Mouse (Mus musculus): ENCODE measurements at regions not wholly inside any gene's neighbourhood (a gene's known extent, or its start where the extent isn't known, plus 50 kb on each side); places are given as distances from the start of the nearest gene placed in this dataset.

GRCm38 (mm10) chr16:50846505-50846904, 255.6 kb upstream of the Ccdc54 start:
- Histone ChIP-seq H3K4me2 (ENCODE audit: low read depth, low read length, poor library complexity, severe bottlenecking) (no peak overlapping the region), H3K36me3 (ENCODE audit: insufficient read depth, low read length) (no peaks in the 10 kb centered on the region), H3K4me1 (ENCODE audit: insufficient read depth, low read length) (no peaks in the 10 kb centered on the region), H3K27ac (ENCODE audit: low read depth, low read length) (no peak overlapping the region), H3K9ac (replicated peaks; ENCODE audit: low read length, poor library complexity, severe bottlenecking) (no peak overlapping the region), H3K9me3 (ENCODE audit: low read length) (no peaks in the 10 kb centered on the region), H3K27me3 (ENCODE audit: insufficient read depth, low read length) (no peaks in the 10 kb centered on the region), H3K4me3 (ENCODE audit: low read depth, low read length) (no peak overlapping the region)
- 74% methylated on average over 4 of the region's 4 CpGs for WGBS
- TF ChIP-seq CTCF (IDR thresholded peaks at IDR 0.05) = no peak
- no peak for ATAC-seq (ENCODE audit: low FRiP score)
- no peak for DNase-seq (ENCODE audit: low spot score)

- 23% methylated on average over 15 of the region's 15 CpGs for WGBS
- DNase-seq (ENCODE audit: low spot score) = peak; percentile 96
- Histone ChIP-seq H3K4me1 (ENCODE audit: insufficient read depth, low read length) (no peaks in the 10 kb centered on the region), H3K4me3 (ENCODE audit: low read depth, low read length) (peak overlapping the region; percentile 20; the same call in 1 of the 2 replicates), H3K4me2 (ENCODE audit: low read depth, low read length, poor library complexity, severe bottlenecking) (peak overlapping the region; percentile 23), H3K27ac (ENCODE audit: low read depth, low read length) (no peak overlapping the region), H3K9me3 (ENCODE audit: low read length) (no peaks in the 10 kb centered on the region), H3K36me3 (ENCODE audit: insufficient read depth, low read length) (no peaks in the 10 kb centered on the region), H3K27me3 (ENCODE audit: insufficient read depth, low read length) (no peaks in the 10 kb centered on the region), H3K9ac (replicated peaks; ENCODE audit: low read length, poor library complexity, severe bottlenecking) (no peak overlapping the region)
- peak; percentile 82 for ATAC-seq (ENCODE audit: low FRiP score)
- TF ChIP-seq CTCF (IDR thresholded peaks at IDR 0.05) = peak; percentile 99
Measured at GRCm38 (mm10) chr16:50841677-50842580, 251.0 kb upstream of the Ccdc54 start.

DNA sequence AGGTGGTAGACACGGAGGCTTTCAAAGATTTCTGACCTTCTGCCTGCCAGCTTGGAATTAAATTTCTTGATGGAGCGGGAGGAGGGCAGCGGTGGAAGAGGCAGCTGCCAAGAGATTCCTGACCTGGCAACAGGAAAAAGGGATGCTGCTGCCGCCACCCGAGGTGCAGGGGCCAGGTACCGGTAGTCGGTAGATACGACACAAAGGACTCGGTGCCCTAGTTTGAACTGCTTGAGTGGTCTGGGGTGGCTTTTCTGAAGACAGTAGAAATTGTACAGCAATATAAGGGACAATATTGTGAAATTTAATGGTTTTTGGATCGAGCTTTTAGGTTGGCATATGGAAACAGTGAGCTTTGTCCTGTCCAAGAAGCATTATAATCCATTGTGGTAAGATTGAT, 250.3 kb upstream of the Ccdc54 start:
- WGBS = 78% methylated on average over 10 of the region's 10 CpGs
- H3K36me3 ChIP-seq (ENCODE audit: insufficient read depth, low read length) = no peaks in the 10 kb centered on the region
- no peak for DNase-seq (ENCODE audit: low spot score)
- 0 out of 2 replicates have a peak, but pooled peaks have one; percentile 22 for ATAC-seq (ENCODE audit: low FRiP score)
- no peak overlapping the region for H3K4me2 ChIP-seq (ENCODE audit: low read depth, low read length, poor library complexity, severe bottlenecking)
- H3K4me3 ChIP-seq (ENCODE audit: low read depth, low read length) = no peak overlapping the region
- H3K4me1 ChIP-seq (ENCODE audit: insufficient read depth, low read length) = no peaks in the 10 kb centered on the region
- no peak overlapping the region for H3K27ac ChIP-seq (ENCODE audit: low read depth, low read length)
- H3K9ac ChIP-seq (replicated peaks; ENCODE audit: low read length, poor library complexity, severe bottlenecking) = no peak overlapping the region
- no peak for TF ChIP-seq CTCF (IDR thresholded peaks at IDR 0.05)
- H3K27me3 ChIP-seq (ENCODE audit: insufficient read depth, low read length) = no peaks in the 10 kb centered on the region
- no peaks in the 10 kb centered on the region for H3K9me3 ChIP-seq (ENCODE audit: low read length)

- no peak for DNase-seq (ENCODE audit: low spot score)
Measured at GRCm38 (mm10) chr16:50839665-50840064, 248.7 kb upstream of the Ccdc54 start.

DNA sequence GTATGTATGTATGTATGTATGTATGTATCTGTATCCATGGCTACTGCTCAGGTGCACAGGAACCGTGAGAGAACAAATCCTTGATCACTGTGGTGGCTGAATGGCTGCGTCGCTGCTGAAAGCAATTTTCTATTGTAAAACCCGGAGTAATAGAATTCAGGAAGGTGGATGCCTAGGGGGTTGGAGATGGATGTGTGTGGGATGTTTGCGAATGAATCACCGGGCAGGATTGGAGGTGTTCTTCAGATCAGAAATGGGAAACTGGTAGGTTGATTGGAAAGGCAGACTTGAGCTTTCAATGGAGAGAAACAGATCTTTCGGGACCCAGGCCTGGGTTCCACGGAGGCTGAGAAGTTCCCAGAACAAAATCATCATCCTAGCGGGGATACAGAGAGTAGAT, 246.5 kb upstream of the Ccdc54 start:
- Histone ChIP-seq H3K4me3 (ENCODE audit: low read depth, low read length) (no peak overlapping the region), H3K36me3 (ENCODE audit: insufficient read depth, low read length) (no peaks in the 10 kb centered on the region), H3K27me3 (ENCODE audit: insufficient read depth, low read length) (no peaks in the 10 kb centered on the region), H3K27ac (ENCODE audit: low read depth, low read length) (no peak overlapping the region), H3K4me1 (ENCODE audit: insufficient read depth, low read length) (no peaks in the 10 kb centered on the region), H3K9me3 (ENCODE audit: low read length) (no peaks in the 10 kb centered on the region), H3K9ac (replicated peaks; ENCODE audit: low read length, poor library complexity, severe bottlenecking) (no peak overlapping the region), H3K4me2 (ENCODE audit: low read depth, low read length, poor library complexity, severe bottlenecking) (no peak overlapping the region)
- no peak for TF ChIP-seq CTCF (IDR thresholded peaks at IDR 0.05)
- 72% methylated on average over 9 of the region's 9 CpGs for WGBS
- DNase-seq (ENCODE audit: low spot score) (no peak), ATAC-seq (ENCODE audit: low FRiP score) (no peak)

More at GRCm38 (mm10) chr16:50839665-50840064, 248.7 kb upstream of the Ccdc54 start:
- Histone ChIP-seq H3K9me3 (ENCODE audit: low read length) (no peaks in the 10 kb centered on the region), H3K4me1 (ENCODE audit: insufficient read depth, low read length) (no peaks in the 10 kb centered on the region), H3K27me3 (ENCODE audit: insufficient read depth, low read length) (no peaks in the 10 kb centered on the region), H3K9ac (replicated peaks; ENCODE audit: low read length, poor library complexity, severe bottlenecking) (no peak overlapping the region), H3K4me3 (ENCODE audit: low read depth, low read length) (no peak overlapping the region), H3K27ac (ENCODE audit: low read depth, low read length) (no peak overlapping the region), H3K36me3 (ENCODE audit: insufficient read depth, low read length) (no peaks in the 10 kb centered on the region), H3K4me2 (ENCODE audit: low read depth, low read length, poor library complexity, severe bottlenecking) (no peak overlapping the region)
- WGBS = 71% methylated on average over 9 of the region's 9 CpGs
- TF ChIP-seq CTCF (IDR thresholded peaks at IDR 0.05) = no peak
- ATAC-seq (ENCODE audit: low FRiP score) = no peak

DNA sequence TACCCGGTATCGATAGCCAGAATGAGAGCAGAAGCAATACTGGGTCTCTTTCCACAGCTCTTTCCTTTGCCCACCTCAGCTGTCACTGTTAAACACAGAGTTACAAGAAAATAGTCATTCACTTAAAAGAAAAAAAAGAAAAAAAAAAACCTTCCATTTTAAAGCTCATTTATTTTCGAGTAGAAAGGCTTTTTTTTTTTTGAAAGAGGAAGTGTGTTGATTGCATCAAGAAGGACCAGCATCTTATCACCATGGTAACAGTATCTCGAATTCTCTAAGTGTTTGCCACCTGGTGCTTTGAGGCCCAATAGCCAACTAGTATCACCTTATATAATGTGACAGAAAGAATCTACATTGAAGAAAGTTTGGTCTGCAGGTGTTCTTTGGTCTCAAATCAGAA, 245.5 kb upstream of the Ccdc54 start:
- 66% methylated on average over 4 of the region's 4 CpGs for WGBS
- H3K9me3 ChIP-seq (ENCODE audit: low read length) = no peaks in the 10 kb centered on the region
- no peak overlapping the region for H3K27ac ChIP-seq (ENCODE audit: low read depth, low read length)
- H3K4me1 ChIP-seq (ENCODE audit: insufficient read depth, low read length) = no peaks in the 10 kb centered on the region
- TF ChIP-seq CTCF (IDR thresholded peaks at IDR 0.05) = no peak
- DNase-seq (ENCODE audit: low spot score) (no peak), ATAC-seq (ENCODE audit: low FRiP score) (no peak)
- H3K36me3 ChIP-seq (ENCODE audit: insufficient read depth, low read length) = no peaks in the 10 kb centered on the region
- no peaks in the 10 kb centered on the region for H3K27me3 ChIP-seq (ENCODE audit: insufficient read depth, low read length)
- no peak overlapping the region for H3K9ac ChIP-seq (replicated peaks; ENCODE audit: low read length, poor library complexity, severe bottlenecking)
- no peak overlapping the region for H3K4me2 ChIP-seq (ENCODE audit: low read depth, low read length, poor library complexity, severe bottlenecking)
- no peak overlapping the region for H3K4me3 ChIP-seq (ENCODE audit: low read depth, low read length)

Measured in midbrain, postnatal 0 days (tissue).